Mouse (Mus musculus): ENCODE measurements at regions not wholly inside any gene's neighbourhood (a gene's known extent, or its start where the extent isn't known, plus 50 kb on each side); places are given as distances from the start of the nearest gene placed in this dataset.
A peak's percentile ranks its signal among the peaks of the same experiment; 100 is the strongest.

GRCm38 (mm10) chr5:107035376-107035775, 71.3 kb downstream of the Cdc7 start:
- Histone ChIP-seq H3K4me2 (replicated peaks; ENCODE audit: low read depth, low read length) (no peak overlapping the region), H3K9me3 (ENCODE audit: low read length) (no peaks in the 10 kb centered on the region), H3K27me3 (replicated peaks; ENCODE audit: insufficient read depth, low read length) (no peaks in the 10 kb centered on the region), H3K4me3 (ENCODE audit: low read depth, low read length) (no peak overlapping the region), H3K27ac (ENCODE audit: low read length) (no peak overlapping the region), H3K36me3 (ENCODE audit: insufficient read depth, low read length) (no peaks in the 10 kb centered on the region), H3K4me1 (ENCODE audit: insufficient read depth, low read depth, low read length) (no peaks in the 10 kb centered on the region), H3K9ac (replicated peaks; ENCODE audit: low read depth) (no peak overlapping the region)
- TF ChIP-seq CTCF (IDR thresholded peaks at IDR 0.05) (no peak), EP300 (IDR thresholded peaks at IDR 0.05) (peak; percentile 42)
- DNase-seq (ENCODE audit: low spot score) (peak; percentile 71), ATAC-seq (peak; percentile 74)
- whole genome bisulfite sequencing, result 20% methylated on average over 4 of the region's 4 CpGs

GRCm38 (mm10) chr5:107035782-107036181, 71.7 kb downstream of the Cdc7 start:
- H3K4me1 ChIP-seq (ENCODE audit: insufficient read depth, low read depth, low read length), result no peaks in the 10 kb centered on the region
- 47% methylated on average over 6 of the region's 6 CpGs for WGBS
- H3K36me3 ChIP-seq (ENCODE audit: insufficient read depth, low read length), result no peaks in the 10 kb centered on the region
- no peak overlapping the region for H3K4me3 ChIP-seq (ENCODE audit: low read depth, low read length)
- DNase-seq (ENCODE audit: low spot score) (no peak), ATAC-seq (peak; percentile 7; the same call in 1 of the 2 replicates)
- no peak overlapping the region for H3K27ac ChIP-seq (ENCODE audit: low read length)
- H3K4me2 ChIP-seq (replicated peaks; ENCODE audit: low read depth, low read length), result no peak overlapping the region
- no peak overlapping the region for H3K9ac ChIP-seq (replicated peaks; ENCODE audit: low read depth)
- TF ChIP-seq CTCF (IDR thresholded peaks at IDR 0.05), result no peak
- 0 out of 2 replicates have a peak, but pooled peaks have one; percentile 5 for TF ChIP-seq EP300 (IDR thresholded peaks at IDR 0.05)
- H3K9me3 ChIP-seq (ENCODE audit: low read length), result no peaks in the 10 kb centered on the region
- no peaks in the 10 kb centered on the region for H3K27me3 ChIP-seq (replicated peaks; ENCODE audit: insufficient read depth, low read length)

GRCm38 (mm10) chr5:107036475-107036874, 72.4 kb downstream of the Cdc7 start:
- no peak overlapping the region for H3K4me2 ChIP-seq (replicated peaks; ENCODE audit: low read depth, low read length)
- no peak overlapping the region for H3K27ac ChIP-seq (ENCODE audit: low read length)
- no peaks in the 10 kb centered on the region for H3K27me3 ChIP-seq (replicated peaks; ENCODE audit: insufficient read depth, low read length)
- peak; percentile 21 for DNase-seq (ENCODE audit: low spot score)
- no peak overlapping the region for H3K9ac ChIP-seq (replicated peaks; ENCODE audit: low read depth)
- H3K4me3 ChIP-seq (ENCODE audit: low read depth, low read length), result no peak overlapping the region
- no peak for ATAC-seq
- TF ChIP-seq CTCF (IDR thresholded peaks at IDR 0.05) (no peak), EP300 (IDR thresholded peaks at IDR 0.05) (no peak)
- H3K4me1 ChIP-seq (ENCODE audit: insufficient read depth, low read depth, low read length), result no peaks in the 10 kb centered on the region
- H3K36me3 ChIP-seq (ENCODE audit: insufficient read depth, low read length), result no peaks in the 10 kb centered on the region
- WGBS, result 73% methylated on average over 6 of the region's 6 CpGs
- no peaks in the 10 kb centered on the region for H3K9me3 ChIP-seq (ENCODE audit: low read length)

- no peak overlapping the region for H3K27ac ChIP-seq (ENCODE audit: low read length)
- no peaks in the 10 kb centered on the region for H3K27me3 ChIP-seq (replicated peaks; ENCODE audit: insufficient read depth, low read length)
- H3K4me1 ChIP-seq (ENCODE audit: insufficient read depth, low read depth, low read length), result no peaks in the 10 kb centered on the region
- H3K4me3 ChIP-seq (ENCODE audit: low read depth, low read length), result no peak overlapping the region
- TF ChIP-seq CTCF (IDR thresholded peaks at IDR 0.05), result no peak
- TF ChIP-seq EP300 (IDR thresholded peaks at IDR 0.05), result no peak
- no peak overlapping the region for H3K9ac ChIP-seq (replicated peaks; ENCODE audit: low read depth)
- no peaks in the 10 kb centered on the region for H3K36me3 ChIP-seq (ENCODE audit: insufficient read depth, low read length)
- no peak overlapping the region for H3K4me2 ChIP-seq (replicated peaks; ENCODE audit: low read depth, low read length)
- no peaks in the 10 kb centered on the region for H3K9me3 ChIP-seq (ENCODE audit: low read length)
- WGBS, result 54% methylated on average over 6 of the region's 6 CpGs
- DNase-seq (ENCODE audit: low spot score), result no peak
- ATAC-seq, result no peak
Observed at GRCm38 (mm10) chr5:107037087-107037486, 73.0 kb downstream of the Cdc7 start.

GRCm38 (mm10) chr5:107039340-107039739, 75.2 kb downstream of the Cdc7 start:
- Histone ChIP-seq H3K4me2 (replicated peaks; ENCODE audit: low read depth, low read length) (no peak overlapping the region), H3K27me3 (replicated peaks; ENCODE audit: insufficient read depth, low read length) (no peaks in the 10 kb centered on the region), H3K4me1 (ENCODE audit: insufficient read depth, low read depth, low read length) (no peaks in the 10 kb centered on the region), H3K9ac (replicated peaks; ENCODE audit: low read depth) (no peak overlapping the region), H3K9me3 (ENCODE audit: low read length) (no peaks in the 10 kb centered on the region), H3K27ac (ENCODE audit: low read length) (no peak overlapping the region), H3K36me3 (ENCODE audit: insufficient read depth, low read length) (no peaks in the 10 kb centered on the region), H3K4me3 (ENCODE audit: low read depth, low read length) (no peak overlapping the region)
- 95% methylated on average over 8 of the region's 8 CpGs for WGBS
- DNase-seq (ENCODE audit: low spot score) (no peak), ATAC-seq (no peak)
- TF ChIP-seq CTCF (IDR thresholded peaks at IDR 0.05), result no peak
- TF ChIP-seq EP300 (IDR thresholded peaks at IDR 0.05), result no peak

GRCm38 (mm10) chr5:107039956-107040355, 75.8 kb downstream of the Cdc7 start:
- 70% methylated on average over 6 of the region's 6 CpGs for WGBS
- H3K27ac ChIP-seq (ENCODE audit: low read length), result 0 out of 2 replicates have a peak overlapping the region, but pooled peaks have one; percentile 51
- no peaks in the 10 kb centered on the region for H3K4me1 ChIP-seq (ENCODE audit: insufficient read depth, low read depth, low read length)
- no peak for DNase-seq (ENCODE audit: low spot score)
- no peaks in the 10 kb centered on the region for H3K9me3 ChIP-seq (ENCODE audit: low read length)
- no peak overlapping the region for H3K9ac ChIP-seq (replicated peaks; ENCODE audit: low read depth)
- H3K4me2 ChIP-seq (replicated peaks; ENCODE audit: low read depth, low read length), result no peak overlapping the region
- TF ChIP-seq CTCF (IDR thresholded peaks at IDR 0.05), result no peak
- TF ChIP-seq EP300 (IDR thresholded peaks at IDR 0.05), result no peak
- peak; percentile 13; the same call in 1 of the 2 replicates for ATAC-seq
- no peaks in the 10 kb centered on the region for H3K27me3 ChIP-seq (replicated peaks; ENCODE audit: insufficient read depth, low read length)
- no peak overlapping the region for H3K4me3 ChIP-seq (ENCODE audit: low read depth, low read length)
- H3K36me3 ChIP-seq (ENCODE audit: insufficient read depth, low read length), result no peaks in the 10 kb centered on the region

- H3K4me1 ChIP-seq (ENCODE audit: insufficient read depth, low read depth, low read length), result no peaks in the 10 kb centered on the region
- H3K9me3 ChIP-seq (ENCODE audit: low read length), result no peaks in the 10 kb centered on the region
- 59% methylated on average over 10 of the region's 10 CpGs for WGBS
- DNase-seq (ENCODE audit: low spot score), result peak; percentile 50
- no peaks in the 10 kb centered on the region for H3K27me3 ChIP-seq (replicated peaks; ENCODE audit: insufficient read depth, low read length)
- TF ChIP-seq CTCF (IDR thresholded peaks at IDR 0.05) (no peak), EP300 (IDR thresholded peaks at IDR 0.05) (no peak)
- ATAC-seq, result peak; percentile 55
- H3K4me3 ChIP-seq (ENCODE audit: low read depth, low read length), result no peak overlapping the region
- H3K36me3 ChIP-seq (ENCODE audit: insufficient read depth, low read length), result no peaks in the 10 kb centered on the region
- H3K4me2 ChIP-seq (replicated peaks; ENCODE audit: low read depth, low read length), result no peak overlapping the region
- H3K27ac ChIP-seq (ENCODE audit: low read length), result peak overlapping the region; percentile 51; the same call in 1 of the 2 replicates
- H3K9ac ChIP-seq (replicated peaks; ENCODE audit: low read depth), result no peak overlapping the region
Observed at GRCm38 (mm10) chr5:107040489-107040888, 76.4 kb downstream of the Cdc7 start.
